Mouse (Mus musculus) cerebellum, adult 2 months (tissue): Measurements from ENCODE around the gene Arid3c.

ENCODE experiments used
- CTCF ChIP-seq: fragments of 200-500 bp; IDR thresholded peaks from 2 replicates; pipeline ENCODE4 v1.5.1; 2011; ENCODE audit warnings: low read depth, mild to moderate bottlenecking, control low read depth, low read length, moderate library complexity, borderline replicate concordance; ENCODE audit not compliant: insufficient read depth
- POLR2A ChIP-seq: fragments of 200-500 bp; IDR thresholded peaks from 2 replicates; pipeline ENCODE4 v1.6.1; 2011; ENCODE audit warnings: low read length, control low read depth, borderline replicate concordance; ENCODE audit not compliant: insufficient read depth

GRCm38 (mm10) chr4:41726826-41727621 lies 3.9 kb downstream of the Arid3c start:
- TF ChIP-seq POLR2A (no peak), CTCF (no peak)
